Mouse (Mus musculus): ENCODE measurements at regions not wholly inside any gene's neighbourhood (a gene's known extent, or its start where the extent isn't known, plus 50 kb on each side); places are given as distances from the start of the nearest gene placed in this dataset.

GRCm38 (mm10) chr4:9161814-9162133, 922.9 kb upstream of the Car8 start:
- no peaks in the 10 kb centered on the region for H3K27me3 ChIP-seq (ENCODE audit: control insufficient read depth, insufficient read depth, low read length)
- H3K4me2 ChIP-seq (replicated peaks) = no peak overlapping the region
- peak overlapping the region; percentile 4; the same call in 1 of the 2 replicates for H3K27ac ChIP-seq
- WGBS = 25% methylated on average over 4 of the region's 4 CpGs
- H3K9me3 ChIP-seq (ENCODE audit: control insufficient read depth, low read length) = no peaks in the 10 kb centered on the region
- peaks cover 10% of the 10 kb centered on the region; the same call in 1 of the 2 replicates for H3K4me1 ChIP-seq (replicated peaks; ENCODE audit: control insufficient read depth, insufficient read depth, low read length)
- ATAC-seq (ENCODE audit: low FRiP score) (no peak; the same call in 1 of the 2 replicates), DNase-seq (ENCODE audit: low spot score) (no peak)
- no peaks in the 10 kb centered on the region for H3K36me3 ChIP-seq (replicated peaks; ENCODE audit: control insufficient read depth, insufficient read depth)
- no peak overlapping the region for H3K4me3 ChIP-seq (replicated peaks; ENCODE audit: low read length)
- peak overlapping the region; percentile 12 for H3K9ac ChIP-seq

DNA sequence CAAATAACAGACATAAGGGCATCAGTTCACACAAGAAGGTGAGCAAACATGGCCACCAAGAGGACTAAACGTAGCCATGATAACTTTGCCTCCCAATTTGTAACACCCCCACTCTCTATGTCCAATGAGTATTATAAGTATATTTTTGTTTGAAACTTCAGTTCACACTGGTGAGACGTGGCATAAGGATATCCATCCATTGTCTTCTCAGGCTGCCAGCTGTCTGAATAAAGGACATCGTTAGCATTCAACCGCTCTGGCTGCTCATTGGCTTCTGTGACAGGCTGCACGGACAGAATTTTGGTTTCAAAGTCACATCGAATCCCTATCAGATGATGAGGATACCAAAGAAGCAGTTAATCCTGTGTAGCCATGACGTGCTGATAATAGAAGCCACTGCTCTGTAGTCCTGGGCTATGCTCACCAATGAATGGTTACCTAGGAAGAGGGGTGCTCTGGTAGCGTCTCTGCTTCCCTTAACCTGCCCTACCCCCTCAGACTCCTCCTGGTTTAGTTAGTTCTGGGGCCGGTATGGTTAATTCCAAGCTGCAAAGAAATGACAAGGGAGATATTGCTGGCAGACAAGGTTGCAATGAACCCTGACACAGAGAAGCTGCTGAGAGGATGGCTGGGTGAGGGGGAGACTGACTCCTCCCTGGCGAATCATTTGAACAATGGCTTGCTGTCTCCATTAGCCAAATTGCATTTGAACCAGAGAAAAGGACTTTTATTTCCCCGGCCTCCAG, 922.4 kb upstream of the Car8 start:
- Histone ChIP-seq H3K36me3 (replicated peaks; ENCODE audit: control insufficient read depth, insufficient read depth) (no peaks in the 10 kb centered on the region), H3K4me3 (replicated peaks; ENCODE audit: low read length) (no peak overlapping the region), H3K4me2 (replicated peaks) (no peak overlapping the region), H3K27me3 (ENCODE audit: control insufficient read depth, insufficient read depth, low read length) (no peaks in the 10 kb centered on the region), H3K9ac (peak overlapping the region; percentile 12), H3K4me1 (replicated peaks; ENCODE audit: control insufficient read depth, insufficient read depth, low read length) (peaks cover 10% of the 10 kb centered on the region; the same call in 1 of the 2 replicates), H3K9me3 (ENCODE audit: control insufficient read depth, low read length) (no peaks in the 10 kb centered on the region), H3K27ac (no peak overlapping the region; the same call in 1 of the 2 replicates)
- 33% methylated on average over 11 of the region's 11 CpGs for WGBS
- DNase-seq (ENCODE audit: low spot score) (no peak), ATAC-seq (ENCODE audit: low FRiP score) (no peak; the same call in 1 of the 2 replicates)

DNA sequence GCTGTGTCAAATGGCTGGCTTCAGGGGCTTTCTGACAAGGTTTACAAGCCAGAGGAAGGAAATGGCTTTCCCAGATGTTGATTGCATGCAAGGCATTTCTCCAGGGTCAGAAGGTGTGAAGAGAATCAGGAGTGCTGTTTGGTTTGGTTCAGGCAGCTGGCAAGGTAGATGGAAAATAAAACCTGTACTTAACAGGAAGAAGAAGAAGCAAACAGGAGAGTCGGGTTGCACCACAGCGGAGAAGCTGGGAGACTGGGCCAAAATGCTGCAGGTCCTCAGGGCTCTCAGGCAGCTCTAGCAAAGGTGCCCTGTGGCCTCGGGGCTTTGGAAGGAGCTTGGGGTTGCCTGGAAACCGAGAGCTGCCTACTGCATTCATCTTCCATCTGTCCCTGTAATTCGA, 908.9 kb upstream of the Car8 start:
- DNase-seq (ENCODE audit: low spot score) (no peak), ATAC-seq (ENCODE audit: low FRiP score) (no peak)
- no peak overlapping the region for H3K4me3 ChIP-seq (replicated peaks; ENCODE audit: low read length)
- no peaks in the 10 kb centered on the region; the same call in 1 of the 2 replicates for H3K9me3 ChIP-seq (ENCODE audit: control insufficient read depth, low read length)
- WGBS = 33% methylated on average over 5 of the region's 5 CpGs
- no peaks in the 10 kb centered on the region for H3K27me3 ChIP-seq (ENCODE audit: control insufficient read depth, insufficient read depth, low read length)
- peaks cover 9% of the 10 kb centered on the region for H3K4me1 ChIP-seq (replicated peaks; ENCODE audit: control insufficient read depth, insufficient read depth, low read length)
- no peak overlapping the region for H3K9ac ChIP-seq
- H3K36me3 ChIP-seq (replicated peaks; ENCODE audit: control insufficient read depth, insufficient read depth) = no peaks in the 10 kb centered on the region
- no peak overlapping the region for H3K4me2 ChIP-seq (replicated peaks)
- no peak overlapping the region for H3K27ac ChIP-seq

DNA sequence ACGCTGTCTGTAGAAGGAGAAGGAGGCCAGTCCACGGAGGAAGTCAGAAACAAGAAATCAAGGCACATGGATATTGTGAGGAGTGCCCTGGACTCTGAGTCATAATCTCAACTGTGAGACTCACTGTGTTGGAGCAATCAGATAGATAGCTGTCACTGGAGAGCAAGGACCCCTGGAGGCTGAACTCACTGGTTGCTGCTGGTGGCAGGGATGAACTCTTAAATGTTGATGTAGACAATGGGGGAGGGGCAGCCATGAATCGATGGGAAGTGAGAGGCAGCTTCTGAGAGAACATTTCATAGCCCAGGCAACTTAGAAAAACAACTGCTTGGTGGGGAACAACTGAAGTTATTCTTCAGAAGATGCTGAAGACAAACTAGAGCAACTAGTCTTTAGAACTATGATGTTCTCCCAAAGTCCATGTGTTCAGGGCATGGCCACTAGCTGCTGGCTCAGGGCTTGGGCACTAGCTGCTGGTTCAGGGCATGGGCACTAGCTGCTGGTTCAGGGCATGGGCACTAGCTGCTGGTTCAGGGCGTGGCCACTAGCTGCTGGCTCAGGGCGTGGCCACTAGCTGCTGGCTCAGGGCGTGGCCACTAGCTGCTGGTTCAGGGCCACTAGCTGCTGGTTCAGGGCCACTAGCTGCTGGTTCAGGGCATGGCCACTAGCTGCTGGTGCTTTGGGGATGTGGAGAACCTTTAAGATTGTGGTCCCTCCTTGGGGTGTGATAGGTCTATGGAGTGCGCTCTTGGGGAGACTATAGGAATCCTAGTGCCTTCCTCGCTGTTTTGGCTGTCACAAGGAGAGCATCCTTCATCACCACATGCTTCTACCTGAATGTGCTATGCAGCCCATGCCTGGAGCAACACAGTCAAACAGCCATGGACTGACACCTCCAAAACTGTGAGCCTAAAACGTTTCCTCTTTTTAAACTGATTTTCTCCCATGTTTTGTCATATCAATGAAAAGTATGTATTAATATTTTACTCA, 905.7 kb upstream of the Car8 start:
- H3K9me3 ChIP-seq (ENCODE audit: control insufficient read depth, low read length) = no peaks in the 10 kb centered on the region
- peaks cover 9% of the 10 kb centered on the region for H3K4me1 ChIP-seq (replicated peaks; ENCODE audit: control insufficient read depth, insufficient read depth, low read length)
- H3K27ac ChIP-seq = no peak overlapping the region
- H3K9ac ChIP-seq = no peak overlapping the region
- 91% methylated on average over 9 of the region's 9 CpGs for WGBS
- no peaks in the 10 kb centered on the region for H3K27me3 ChIP-seq (ENCODE audit: control insufficient read depth, insufficient read depth, low read length)
- no peak for ATAC-seq (ENCODE audit: low FRiP score)
- H3K36me3 ChIP-seq (replicated peaks; ENCODE audit: control insufficient read depth, insufficient read depth) = no peaks in the 10 kb centered on the region
- no peak overlapping the region for H3K4me2 ChIP-seq (replicated peaks)
- no peak overlapping the region for H3K4me3 ChIP-seq (replicated peaks; ENCODE audit: low read length)
- no peak for DNase-seq (ENCODE audit: low spot score)

DNA sequence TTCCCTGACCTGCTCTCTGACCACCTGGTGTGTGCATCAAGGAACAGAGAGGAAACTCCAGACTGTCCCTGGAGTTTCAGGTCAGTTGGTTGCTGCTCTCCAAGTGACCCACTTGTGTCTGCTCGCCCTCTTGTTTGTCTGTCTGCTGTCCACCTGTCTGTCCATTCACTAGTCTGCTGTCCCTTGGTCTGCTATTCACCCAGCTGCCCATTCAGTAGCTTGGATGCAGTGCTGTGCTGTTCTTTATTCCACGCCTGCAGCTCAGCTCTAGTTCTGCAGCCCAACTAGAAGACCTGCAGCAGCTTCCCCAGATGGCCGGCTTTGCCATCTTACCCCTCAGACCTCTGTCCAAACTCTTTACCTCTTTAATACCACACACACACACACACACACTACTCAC, 904.2 kb upstream of the Car8 start:
- Histone ChIP-seq H3K4me2 (replicated peaks) (no peak overlapping the region), H3K27ac (no peak overlapping the region), H3K4me1 (replicated peaks; ENCODE audit: control insufficient read depth, insufficient read depth, low read length) (peaks cover 6% of the 10 kb centered on the region), H3K9me3 (ENCODE audit: control insufficient read depth, low read length) (no peaks in the 10 kb centered on the region), H3K9ac (no peak overlapping the region), H3K36me3 (replicated peaks; ENCODE audit: control insufficient read depth, insufficient read depth) (no peaks in the 10 kb centered on the region), H3K27me3 (ENCODE audit: control insufficient read depth, insufficient read depth, low read length) (no peaks in the 10 kb centered on the region), H3K4me3 (replicated peaks; ENCODE audit: low read length) (no peak overlapping the region)
- DNase-seq (ENCODE audit: low spot score) (no peak), ATAC-seq (ENCODE audit: low FRiP score) (no peak)
- WGBS = 83% methylated on average over 3 of the region's 3 CpGs

GRCm38 (mm10) chr4:9141946-9142683, 903.3 kb upstream of the Car8 start:
- Histone ChIP-seq H3K27ac (no peak overlapping the region), H3K27me3 (ENCODE audit: control insufficient read depth, insufficient read depth, low read length) (no peaks in the 10 kb centered on the region), H3K9ac (no peak overlapping the region), H3K4me3 (replicated peaks; ENCODE audit: low read length) (no peak overlapping the region), H3K9me3 (ENCODE audit: control insufficient read depth, low read length) (no peaks in the 10 kb centered on the region), H3K4me1 (replicated peaks; ENCODE audit: control insufficient read depth, insufficient read depth, low read length) (0 out of 2 replicates have a peak, but pooled peaks cover 2% of the 10 kb centered on the region), H3K36me3 (replicated peaks; ENCODE audit: control insufficient read depth, insufficient read depth) (no peaks in the 10 kb centered on the region), H3K4me2 (replicated peaks) (no peak overlapping the region)
- ATAC-seq (ENCODE audit: low FRiP score) (no peak), DNase-seq (ENCODE audit: low spot score) (no peak)
- 89% methylated on average over 16 of the region's 16 CpGs for WGBS

GRCm38 (mm10) chr4:9140691-9141090, 901.9 kb upstream of the Car8 start:
- WGBS = 95% methylated on average over 3 of the region's 3 CpGs
- Histone ChIP-seq H3K4me1 (replicated peaks; ENCODE audit: control insufficient read depth, insufficient read depth, low read length) (peaks cover 13% of the 10 kb centered on the region; the same call in 1 of the 2 replicates), H3K4me2 (replicated peaks) (no peak overlapping the region), H3K27ac (no peak overlapping the region), H3K9ac (no peak overlapping the region), H3K36me3 (replicated peaks; ENCODE audit: control insufficient read depth, insufficient read depth) (no peaks in the 10 kb centered on the region), H3K4me3 (replicated peaks; ENCODE audit: low read length) (no peak overlapping the region), H3K27me3 (ENCODE audit: control insufficient read depth, insufficient read depth, low read length) (no peaks in the 10 kb centered on the region), H3K9me3 (ENCODE audit: control insufficient read depth, low read length) (no peaks in the 10 kb centered on the region)
- no peak for ATAC-seq (ENCODE audit: low FRiP score)
- no peak for DNase-seq (ENCODE audit: low spot score)

- Histone ChIP-seq H3K27ac (peak overlapping the region; percentile 82), H3K4me2 (replicated peaks) (peak overlapping the region; percentile 46), H3K27me3 (ENCODE audit: control insufficient read depth, insufficient read depth, low read length) (no peaks in the 10 kb centered on the region), H3K9ac (peak overlapping the region; percentile 53; the same call in 1 of the 2 replicates), H3K4me1 (replicated peaks; ENCODE audit: control insufficient read depth, insufficient read depth, low read length) (peaks cover 13% of the 10 kb centered on the region), H3K4me3 (replicated peaks; ENCODE audit: low read length) (no peak overlapping the region), H3K9me3 (ENCODE audit: control insufficient read depth, low read length) (no peaks in the 10 kb centered on the region), H3K36me3 (replicated peaks; ENCODE audit: control insufficient read depth, insufficient read depth) (no peaks in the 10 kb centered on the region)
- DNase-seq (ENCODE audit: low spot score) = peak; percentile 31
- WGBS = 47% methylated on average over 13 of the region's 13 CpGs
- ATAC-seq (ENCODE audit: low FRiP score) = no peak
Observed at GRCm38 (mm10) chr4:9136657-9137056, 897.8 kb upstream of the Car8 start.

GRCm38 (mm10) chr4:9136188-9136569, 897.3 kb upstream of the Car8 start:
- Histone ChIP-seq H3K36me3 (replicated peaks; ENCODE audit: control insufficient read depth, insufficient read depth) (no peaks in the 10 kb centered on the region), H3K4me1 (replicated peaks; ENCODE audit: control insufficient read depth, insufficient read depth, low read length) (peaks cover 13% of the 10 kb centered on the region), H3K27ac (peak overlapping the region; percentile 82), H3K27me3 (ENCODE audit: control insufficient read depth, insufficient read depth, low read length) (no peaks in the 10 kb centered on the region), H3K4me3 (replicated peaks; ENCODE audit: low read length) (0 out of 2 replicates have a peak overlapping the region, but pooled peaks have one; percentile 6), H3K9me3 (ENCODE audit: control insufficient read depth, low read length) (no peaks in the 10 kb centered on the region), H3K4me2 (replicated peaks) (peak overlapping the region; percentile 46), H3K9ac (peak overlapping the region; percentile 53)
- peak; percentile 50 for DNase-seq (ENCODE audit: low spot score)
- peak; percentile 88 for ATAC-seq (ENCODE audit: low FRiP score)
- 6% methylated on average over 10 of the region's 10 CpGs for WGBS

All from hindbrain, embryonic 14.5 days (tissue).